8 mouse cellular contexts compared by ENCODE assay signal in the genomic region with DNA sequence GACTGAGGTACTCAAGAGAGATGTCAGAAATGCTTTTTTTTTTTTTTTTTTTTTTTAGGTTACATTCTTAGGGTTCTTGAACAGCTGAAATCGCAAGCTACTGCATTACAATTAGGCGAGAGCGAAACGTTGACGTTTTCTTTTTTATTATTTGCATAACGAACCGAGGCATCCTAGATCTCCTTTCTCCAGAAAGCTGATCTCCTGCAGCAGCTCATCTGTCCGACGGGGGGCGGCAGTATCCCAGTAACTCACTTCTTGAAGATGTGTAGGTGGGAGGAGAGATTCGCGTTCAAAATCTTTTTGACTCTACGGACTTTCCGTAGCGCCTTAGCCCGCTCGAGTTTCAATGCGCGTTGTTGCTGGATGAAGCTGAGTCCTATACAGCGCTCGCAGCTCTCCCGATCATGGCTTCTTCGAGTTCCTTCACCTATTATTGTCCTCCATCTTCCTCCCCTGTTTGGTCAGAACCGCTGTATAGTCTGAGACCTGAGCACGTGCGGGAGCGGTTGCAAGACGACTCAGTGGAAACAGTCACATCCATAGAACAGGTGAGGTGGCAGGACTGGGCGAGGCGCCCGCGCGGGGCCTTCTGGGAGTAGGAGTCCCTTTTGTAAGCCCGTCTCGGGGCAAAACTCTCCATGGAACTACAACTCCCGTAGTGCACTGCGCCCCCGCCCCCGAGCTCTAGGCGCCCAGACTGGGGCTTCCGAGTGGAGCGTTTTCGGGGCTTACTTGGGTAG. TPM values are rescaled to one million over a fixed set of nuclear protein-coding genes. Genes with fewer than 3 reads are reported as not detected.
DNase-seq lines count a peak whose midpoint lies in the region; ATAC-seq and TF ChIP-seq lines count a peak whose summit lies in the region.

No protein-coding gene starts in this region.

- peak; percentile 95 for ATAC-seq in activated CD4-positive, CD25-positive, alpha-beta regulatory T cell, adult 4 months
- peak; percentile 95 for ATAC-seq in megakaryocyte progenitor cell, adult 5-6 weeks (replicated peaks; ENCODE audit: poor library complexity)

- peak; percentile 73; the same call in 1 of the 2 replicates for TF ChIP-seq POLR2A in cortical plate, adult 2 months (IDR thresholded peaks at IDR 0.05; ENCODE audit: extremely low read depth, insufficient read depth, low read length)

- peak overlapping the region; percentile 48 for H3K4me3 ChIP-seq in cortical plate, adult 2 months (ENCODE audit: insufficient read depth, low read length)

- H3K27ac ChIP-seq in cortical plate, adult 2 months (ENCODE audit: insufficient read depth, low read length) = peak overlapping the region; percentile 8; the same call in 1 of the 2 replicates

- peak; percentile 98 to 99 for DNase-seq in gastrocnemius, adult 8-10 months (ENCODE audit: low spot score in 2 of 2)
- peak; percentile 97 for DNase-seq in induced T-regulatory cell, adult 2 months (ENCODE audit: low read depth)
- DNase-seq in left cerebral cortex, adult 9 months (ENCODE audit: low spot score in 2 of 2) = peak; percentile 93 to 99
- peak; percentile 98 for DNase-seq in right cerebral cortex, postnatal 14 days
- peak; percentile 97 for DNase-seq in urinary bladder, postnatal 36 days (ENCODE audit: low spot score in 2 of 2)

- peaks cover 2% of the 10 kb centered on the region; the same call in 1 of the 2 replicates for H3K4me1 ChIP-seq in cortical plate, adult 2 months (ENCODE audit: control insufficient read depth, insufficient read depth, low read length)

- TF ChIP-seq CTCF in cortical plate, adult 2 months (IDR thresholded peaks at IDR 0.05; ENCODE audit: extremely low read depth, insufficient read depth, low read length) = peak; percentile 86

RNA-seq across cellular contexts. Expression of a gene that starts 14.6 kb away (rescaled TPM):
- not detected for polyA plus RNA-seq in activated CD4-positive, CD25-positive, alpha-beta regulatory T cell, adult 4 months (2017; shearing (Covaris generic))
- 224 and 229 TPM in 2 replicates for polyA plus RNA-seq in cortical plate, adult 2 months (2012; rRNA removed)
- total RNA-seq in gastrocnemius, adult 8-10 months (2022) = 1 to 10 TPM in 3 of 4 experiments, under 1 TPM in 1; 0.92 to 2.6 (median 1.6) TPM
- total RNA-seq in megakaryocyte progenitor cell, adult 5-6 weeks (2015) = not detected in 2 replicates
- 1.1 TPM in 1 of 2 replicates, not detected in the other for total RNA-seq in megakaryocyte progenitor cell, adult 5-6 weeks (2017)

RNA-seq across cellular contexts. Expression of a gene that starts 41.9 kb away (rescaled TPM):
- polyA plus RNA-seq in activated CD4-positive, CD25-positive, alpha-beta regulatory T cell, adult 4 months (2017; shearing (Covaris generic)) = not detected
- polyA plus RNA-seq in cortical plate, adult 2 months (2012; rRNA removed) = 0.13 and 0.38 TPM in 2 replicates
- total RNA-seq in gastrocnemius, adult 8-10 months (2022) = not detected
- not detected in 2 replicates for total RNA-seq in megakaryocyte progenitor cell, adult 5-6 weeks (2015)
- not detected in 2 replicates for total RNA-seq in megakaryocyte progenitor cell, adult 5-6 weeks (2017)

Comparison
In these comparisons a context has a peak if more than half of its experiments do, and no peak if none do; other contexts are left out.
1. Peak in every context shown above with its lines: DNase-seq, ATAC-seq, H3K4me3 ChIP-seq and H3K27ac ChIP-seq.